Mouse (Mus musculus) stomach, postnatal 0 days (tissue): ENCODE results near the gene Cdh11.

Experiments
- CTCF ChIP-seq: IDR thresholded peaks from 2 replicates; pipeline ENCODE4 v1.5.1; 2016; ENCODE audit warnings: antibody characterized with exemption, low read depth, mild to moderate bottlenecking, moderate library complexity
- EP300 ChIP-seq: optimal IDR thresholded peaks from 2 replicates; pipeline ENCODE3; 2016; ENCODE audit warnings: antibody characterized with exemption

DNA sequence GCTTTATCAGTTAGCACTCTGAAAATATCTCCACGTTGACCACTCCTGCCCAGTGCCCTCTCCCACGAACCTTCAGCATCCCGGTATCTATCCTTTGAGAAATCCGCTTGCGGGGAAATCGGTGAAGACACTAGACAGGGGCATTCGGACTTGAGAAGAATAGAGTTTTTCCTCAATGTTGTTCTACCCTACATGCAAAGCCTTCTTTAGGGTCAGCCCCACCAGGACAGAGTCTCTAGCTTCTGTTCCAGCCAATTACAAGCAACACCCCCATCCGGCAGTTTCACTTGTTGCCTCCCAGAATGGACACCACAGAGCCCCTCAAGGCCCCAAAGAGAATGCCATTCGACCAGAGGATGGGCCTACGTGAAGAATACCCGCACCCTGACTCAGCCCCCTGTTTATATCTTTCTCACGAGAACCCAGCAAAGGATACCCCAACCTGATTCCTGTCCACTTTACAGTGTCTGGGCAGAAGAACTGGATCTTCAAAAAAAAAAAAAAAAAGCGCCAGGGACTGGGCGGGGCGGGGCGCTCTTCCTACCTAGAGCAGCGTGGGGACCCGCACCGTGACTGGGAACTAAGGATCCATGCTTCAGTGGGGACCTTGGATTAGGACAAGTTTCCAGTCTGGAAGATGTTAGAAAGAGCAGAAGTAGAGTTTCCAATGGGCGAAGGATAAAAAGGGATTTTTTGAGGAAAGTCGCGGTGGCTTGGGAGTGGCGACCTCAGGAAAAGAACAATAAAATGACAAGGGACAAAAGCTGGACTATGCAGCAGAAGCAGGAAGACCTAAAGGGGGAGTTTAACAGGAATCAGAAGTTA, at the start of gene Cdh11:
- TF ChIP-seq CTCF (no peak), EP300 (no peak)
